ENCODE assay signal across 11 mouse cellular contexts in genomic region chr7:90019570-90019969, GRCm38 (mm10). TPM values are rescaled to one million over a fixed set of nuclear protein-coding genes. Genes with fewer than 3 reads are reported as not detected.
DNase-seq lines count a peak whose midpoint lies in the region; ATAC-seq and TF ChIP-seq lines count a peak whose summit lies in the region.
"Had no signal": no experiment of that assay in that cellular context is flagged by ENCODE, and none has a peak within 500 bp of the region (broad histone marks: within the 10 kb centered on the region; RNA-seq: fewer than 3 reads in every experiment).

No protein-coding gene starts in this region.

- TF ChIP-seq POLR2A in ES-Bruce4 (IDR thresholded peaks at IDR 0.05; ENCODE audit: insufficient read depth, low read length) = no peak

- 72% methylated on average over 10 of the region's 10 CpGs for WGBS in kidney, embryonic 16.5 days
- WGBS in intestine, postnatal 0 days = 46% methylated on average over 10 of the region's 10 CpGs
- WGBS in forebrain, embryonic 11.5 days = 90% methylated on average over 10 of the region's 10 CpGs

- no peaks in the 10 kb centered on the region for H3K9me3 ChIP-seq in kidney, embryonic 16.5 days (ENCODE audit: low read length)
- H3K9me3 ChIP-seq in ES-Bruce4 (replicated peaks; ENCODE audit: control insufficient read depth, insufficient read depth, low read length, poor library complexity, severe bottlenecking) = no peaks in the 10 kb centered on the region
- no peaks in the 10 kb centered on the region for H3K9me3 ChIP-seq in intestine, postnatal 0 days (ENCODE audit: control insufficient read depth)
- H3K9me3 ChIP-seq in forebrain, embryonic 11.5 days (ENCODE audit: control insufficient read depth, low read length) = no peaks in the 10 kb centered on the region
- H3K9me3 ChIP-seq: embryonic facial prominence, embryonic 12.5 days; hindbrain, embryonic 15.5 days had no signal

- no peaks in the 10 kb centered on the region for H3K27me3 ChIP-seq in kidney, embryonic 16.5 days (ENCODE audit: insufficient read depth, low read length)
- no peaks in the 10 kb centered on the region for H3K27me3 ChIP-seq in ES-Bruce4 (ENCODE audit: control insufficient read depth, insufficient read depth, low read length, poor library complexity, severe bottlenecking)
- H3K27me3 ChIP-seq in intestine, postnatal 0 days (replicated peaks; ENCODE audit: control insufficient read depth, insufficient read depth, low read length) = no peaks in the 10 kb centered on the region
- no peaks in the 10 kb centered on the region for H3K27me3 ChIP-seq in forebrain, embryonic 11.5 days (ENCODE audit: control insufficient read depth, insufficient read depth, low read length)
- H3K27me3 ChIP-seq: embryonic facial prominence, embryonic 12.5 days; hindbrain, embryonic 15.5 days had no signal

- no peak for TF ChIP-seq EP300 in ES-Bruce4 (IDR thresholded peaks at IDR 0.05; ENCODE audit: insufficient read depth, low read depth, low read length)

- peaks cover 7% of the 10 kb centered on the region; the same call in 1 of the 2 replicates for H3K4me1 ChIP-seq in kidney, embryonic 16.5 days (ENCODE audit: insufficient read depth, low read length)
- peaks cover 6% of the 10 kb centered on the region for H3K4me1 ChIP-seq in ES-Bruce4 (ENCODE audit: control insufficient read depth, insufficient read depth, low read length)
- H3K4me1 ChIP-seq in intestine, postnatal 0 days (replicated peaks; ENCODE audit: control insufficient read depth, insufficient read depth, low read length) = no peaks in the 10 kb centered on the region
- no peaks in the 10 kb centered on the region; the same call in 1 of the 2 replicates for H3K4me1 ChIP-seq in forebrain, embryonic 11.5 days (replicated peaks; ENCODE audit: control insufficient read depth, insufficient read depth, low read length)

- H3K36me3 ChIP-seq in kidney, embryonic 16.5 days (ENCODE audit: insufficient read depth, low read length) = no peaks in the 10 kb centered on the region
- H3K36me3 ChIP-seq in ES-Bruce4 (ENCODE audit: control insufficient read depth, insufficient read depth, low read length, poor library complexity, severe bottlenecking) = no peaks in the 10 kb centered on the region
- no peaks in the 10 kb centered on the region for H3K36me3 ChIP-seq in intestine, postnatal 0 days (ENCODE audit: control insufficient read depth, insufficient read depth)
- no peaks in the 10 kb centered on the region for H3K36me3 ChIP-seq in forebrain, embryonic 11.5 days (ENCODE audit: control insufficient read depth, insufficient read depth, low read length)
- H3K36me3 ChIP-seq: embryonic facial prominence, embryonic 12.5 days; hindbrain, embryonic 15.5 days had no signal

- no peak for TF ChIP-seq CTCF in ES-Bruce4 (IDR thresholded peaks at IDR 0.05; ENCODE audit: low read depth, low read length)
- TF ChIP-seq CTCF in intestine, postnatal 0 days (IDR thresholded peaks at IDR 0.05; ENCODE audit: low read depth) = no peak

- DNase-seq in kidney, adult 9 months = peak; percentile 29
- DNase-seq in adrenal gland, adult 2 months = no peak
- no peak for DNase-seq in gastrocnemius, postnatal 10 days
- DNase-seq in forebrain, embryonic 11.5 days (ENCODE audit: low spot score) = no peak
- DNase-seq: midbrain, embryonic 14.5 days had no signal

- no peak overlapping the region for H3K27ac ChIP-seq in kidney, embryonic 16.5 days (ENCODE audit: low read length)
- 0 out of 2 replicates have a peak overlapping the region, but pooled peaks have one; percentile 17 for H3K27ac ChIP-seq in ES-Bruce4 (ENCODE audit: insufficient read depth, low read length)
- peak overlapping the region; percentile 22 for H3K27ac ChIP-seq in intestine, postnatal 0 days (ENCODE audit: low read depth, low read length)
- no peak overlapping the region for H3K27ac ChIP-seq in forebrain, embryonic 11.5 days (ENCODE audit: low read depth, low read length)
- H3K27ac ChIP-seq: embryonic facial prominence, embryonic 12.5 days; hindbrain, embryonic 15.5 days had no signal

- H3K9ac ChIP-seq in kidney, embryonic 16.5 days (replicated peaks; ENCODE audit: low read length) = no peak overlapping the region
- H3K9ac ChIP-seq in ES-Bruce4 (ENCODE audit: low read depth, poor library complexity, severe bottlenecking) = no peak overlapping the region
- no peak overlapping the region for H3K9ac ChIP-seq in intestine, postnatal 0 days (ENCODE audit: low read depth, low read length)
- no peak overlapping the region for H3K9ac ChIP-seq in forebrain, embryonic 11.5 days (ENCODE audit: low read length)
- H3K9ac ChIP-seq: embryonic facial prominence, embryonic 12.5 days; hindbrain, embryonic 15.5 days had no signal

- H3K4me2 ChIP-seq in kidney, embryonic 16.5 days (replicated peaks; ENCODE audit: low read depth, low read length) = no peak overlapping the region
- H3K4me2 ChIP-seq in intestine, postnatal 0 days (replicated peaks; ENCODE audit: low read depth) = no peak overlapping the region; the same call in 1 of the 2 replicates
- no peak overlapping the region for H3K4me2 ChIP-seq in forebrain, embryonic 11.5 days (ENCODE audit: low read depth, low read length, severe bottlenecking)
- H3K4me2 ChIP-seq: embryonic facial prominence, embryonic 12.5 days; hindbrain, embryonic 15.5 days had no signal

- no peak overlapping the region for H3K4me3 ChIP-seq in kidney, embryonic 16.5 days (ENCODE audit: low read length)
- no peak overlapping the region for H3K4me3 ChIP-seq in ES-Bruce4 (ENCODE audit: low read depth, low read length)
- no peak overlapping the region for H3K4me3 ChIP-seq in intestine, postnatal 0 days (ENCODE audit: low read depth, low read length)
- no peak overlapping the region for H3K4me3 ChIP-seq in forebrain, embryonic 11.5 days (ENCODE audit: low read depth, low read length)
- H3K4me3 ChIP-seq: embryonic facial prominence, embryonic 12.5 days; hindbrain, embryonic 15.5 days had no signal

- ATAC-seq in kidney, embryonic 16.5 days (ENCODE audit: low FRiP score, low TSS enrichment) = no peak
- peak; percentile 83 for ATAC-seq in intestine, postnatal 0 days
- peak; percentile 41 for ATAC-seq in megakaryocyte-erythroid progenitor cell, adult 5-6 weeks (replicated peaks; ENCODE audit: low FRiP score, low TSS enrichment, poor library complexity, severe bottlenecking)
- no peak for ATAC-seq in forebrain, embryonic 11.5 days (replicated peaks; ENCODE audit: low FRiP score)

RNA-seq across cellular contexts. Expression of gene Eed, which starts 38.8 kb away (rescaled TPM):
- 68.3 and 76.6 TPM in 2 replicates for polyA plus RNA-seq in kidney, embryonic 16.5 days (2015; fragmentation: Nextera tagmentation; extraction: Ambion mirVana)
- polyA plus RNA-seq in ES-Bruce4 (2011; ENCODE audit: insufficient read depth, insufficient read length, low read depth, missing spikeins) = 293 and 327 TPM in 2 replicates
- polyA plus RNA-seq in intestine, postnatal 0 days (2015; fragmentation: Nextera tagmentation; extraction: Ambion mirVana) = 33.7 and 35.1 TPM in 2 replicates
- 97.7 and 117 TPM in 2 replicates for total RNA-seq in megakaryocyte-erythroid progenitor cell, adult 5-6 weeks (2014; fragmentation: Nextera tagmentation)
- 131 and 152 TPM in 2 replicates for total RNA-seq in megakaryocyte-erythroid progenitor cell, adult 5-6 weeks (2017)
- 10 to 100 TPM; 49.3 to 71.0 TPM for total RNA-seq in adrenal gland, adult 2 months (2021)
- polyA plus RNA-seq in adrenal gland, adult 2 months (2012; rRNA removed) = 5.7 and 10.6 TPM in 2 replicates
- total RNA-seq in gastrocnemius, postnatal 10 days (2021) = 10 to 100 TPM; 30.6 to 37.8 TPM
- polyA plus RNA-seq in forebrain, embryonic 11.5 days (2014; fragmentation: Nextera tagmentation; extraction: Ambion mirVana) = 96.4 and 102 TPM in 2 replicates

Comparison
In these comparisons a context has a peak if more than half of its experiments do, and no peak if none do; other contexts are left out.
1. ATAC-seq: peak in intestine, postnatal 0 days (single experiment) and megakaryocyte-erythroid progenitor cell, adult 5-6 weeks (single experiment); none in kidney, embryonic 16.5 days (single experiment) and forebrain, embryonic 11.5 days (single experiment).
2. H3K27ac ChIP-seq: peak in ES-Bruce4 (single experiment) and intestine, postnatal 0 days (single experiment); none in kidney, embryonic 16.5 days (single experiment) and forebrain, embryonic 11.5 days (single experiment).